ENCODE assay signal across 8 mouse cellular contexts in the genomic region with DNA sequence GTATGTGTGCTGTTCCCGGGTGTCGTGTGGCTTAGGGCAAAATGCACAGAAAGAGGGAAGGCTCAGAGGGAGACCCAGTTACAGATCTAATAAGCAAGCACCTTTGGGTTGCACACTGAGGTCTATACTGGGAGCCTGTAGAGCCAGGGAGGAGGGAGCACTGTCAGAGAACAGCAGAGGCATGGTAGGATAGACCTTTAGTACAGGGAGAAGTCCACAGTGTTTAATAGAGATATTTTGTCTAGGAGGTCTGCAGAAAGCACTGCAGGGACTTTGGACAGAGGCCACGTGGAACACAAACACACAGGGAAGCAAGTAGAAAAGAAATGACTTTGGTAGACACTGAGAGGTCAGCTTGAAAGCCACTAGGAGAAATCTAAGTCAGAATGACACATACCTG. TPM values are rescaled to one million over a fixed set of nuclear protein-coding genes. Genes with fewer than 3 reads are reported as not detected.
DNase-seq lines count a peak whose midpoint lies in the region; ATAC-seq lines count a peak whose summit lies in the region.

No protein-coding gene starts in this region.

- no peaks in the 10 kb centered on the region for H3K36me3 ChIP-seq in lung, embryonic 16.5 days (ENCODE audit: control insufficient read depth, insufficient read depth, low read length)
- no peaks in the 10 kb centered on the region for H3K36me3 ChIP-seq in hindbrain, embryonic 16.5 days (ENCODE audit: control insufficient read depth, insufficient read depth, low read length)
- H3K36me3 ChIP-seq in limb, embryonic 12.5 days = no peaks in the 10 kb centered on the region
- no peaks in the 10 kb centered on the region for H3K36me3 ChIP-seq in stomach, embryonic 14.5 days (ENCODE audit: control insufficient read depth, insufficient read depth, low read length)

- 9% methylated on average over 3 of the region's 3 CpGs for WGBS in lung, embryonic 16.5 days
- 29% methylated on average over 3 of the region's 3 CpGs for WGBS in hindbrain, embryonic 16.5 days
- WGBS in limb, embryonic 12.5 days = 12% methylated on average over 3 of the region's 3 CpGs
- WGBS in stomach, embryonic 14.5 days = 11% methylated on average over 3 of the region's 3 CpGs

- peak overlapping the region; percentile 78 for H3K4me2 ChIP-seq in lung, embryonic 16.5 days (ENCODE audit: low read depth, low read length)
- peak overlapping the region; percentile 58 for H3K4me2 ChIP-seq in hindbrain, embryonic 16.5 days (ENCODE audit: low read length)
- peak overlapping the region; percentile 76 for H3K4me2 ChIP-seq in limb, embryonic 12.5 days
- H3K4me2 ChIP-seq in stomach, embryonic 14.5 days (replicated peaks; ENCODE audit: low read depth, low read length) = peak overlapping the region; percentile 82

- H3K4me1 ChIP-seq in lung, embryonic 16.5 days (replicated peaks; ENCODE audit: control insufficient read depth, insufficient read depth, low read length) = peaks cover 16% of the 10 kb centered on the region
- H3K4me1 ChIP-seq in hindbrain, embryonic 16.5 days (ENCODE audit: control insufficient read depth, insufficient read depth, low read depth, low read length) = peaks cover 3% of the 10 kb centered on the region; the same call in 1 of the 2 replicates
- peaks cover 16% of the 10 kb centered on the region for H3K4me1 ChIP-seq in limb, embryonic 12.5 days (replicated peaks)
- H3K4me1 ChIP-seq in stomach, embryonic 14.5 days (ENCODE audit: control insufficient read depth, insufficient read depth, low read length) = peaks cover 16% of the 10 kb centered on the region

- no peaks in the 10 kb centered on the region for H3K27me3 ChIP-seq in lung, embryonic 16.5 days (ENCODE audit: control insufficient read depth, insufficient read depth, low read depth, low read length)
- no peaks in the 10 kb centered on the region for H3K27me3 ChIP-seq in hindbrain, embryonic 16.5 days (replicated peaks; ENCODE audit: control insufficient read depth, insufficient read depth, low read length)
- no peaks in the 10 kb centered on the region for H3K27me3 ChIP-seq in limb, embryonic 12.5 days
- H3K27me3 ChIP-seq in stomach, embryonic 14.5 days (ENCODE audit: control insufficient read depth, insufficient read depth, low read length) = no peaks in the 10 kb centered on the region

- DNase-seq in lung, postnatal 4 days = no peak
- no peak for DNase-seq in cerebellum, adult 11 months
- DNase-seq in natural killer cell, adult 2 months (ENCODE audit: low spot score in 2 of 2) = no peak

- H3K9me3 ChIP-seq in lung, embryonic 16.5 days (ENCODE audit: control insufficient read depth, low read length) = no peaks in the 10 kb centered on the region
- H3K9me3 ChIP-seq in hindbrain, embryonic 16.5 days (ENCODE audit: control insufficient read depth, low read length) = no peaks in the 10 kb centered on the region
- no peaks in the 10 kb centered on the region for H3K9me3 ChIP-seq in limb, embryonic 12.5 days
- no peaks in the 10 kb centered on the region for H3K9me3 ChIP-seq in stomach, embryonic 14.5 days (ENCODE audit: control insufficient read depth, low read depth, low read length)

- H3K27ac ChIP-seq in lung, embryonic 16.5 days (ENCODE audit: low read length) = peak overlapping the region; percentile 89
- no peak overlapping the region for H3K27ac ChIP-seq in hindbrain, embryonic 16.5 days (ENCODE audit: low read depth, low read length)
- peak overlapping the region; percentile 90 for H3K27ac ChIP-seq in limb, embryonic 12.5 days
- peak overlapping the region; percentile 84 for H3K27ac ChIP-seq in stomach, embryonic 14.5 days (ENCODE audit: low read length)

- no peak for ATAC-seq in lung, embryonic 16.5 days (ENCODE audit: low read depth)
- 0 out of 2 replicates have a peak, but pooled peaks have one; percentile 3 for ATAC-seq in hindbrain, embryonic 16.5 days
- no peak for ATAC-seq in limb, embryonic 12.5 days (ENCODE audit: insufficient number of reproducible peaks, insufficient read depth, low FRiP score, low TSS enrichment, low read depth)
- ATAC-seq in stomach, embryonic 14.5 days (ENCODE audit: insufficient number of reproducible peaks, insufficient read depth, low FRiP score, low read depth) = no peak
- ATAC-seq in granulocyte monocyte progenitor cell, adult 5-6 weeks (replicated peaks; ENCODE audit: poor library complexity, severe bottlenecking) = no peak

- peak overlapping the region; percentile 64 for H3K4me3 ChIP-seq in lung, embryonic 16.5 days (ENCODE audit: low read length)
- H3K4me3 ChIP-seq in hindbrain, embryonic 16.5 days (ENCODE audit: low read length) = no peak overlapping the region
- peak overlapping the region; percentile 50 for H3K4me3 ChIP-seq in limb, embryonic 12.5 days (replicated peaks)
- peak overlapping the region; percentile 48; the same call in 1 of the 2 replicates for H3K4me3 ChIP-seq in stomach, embryonic 14.5 days (ENCODE audit: low read depth, low read length)

- H3K9ac ChIP-seq in lung, embryonic 16.5 days (ENCODE audit: low read length) = 0 out of 2 replicates have a peak overlapping the region, but pooled peaks have one; percentile 2
- 0 out of 2 replicates have a peak overlapping the region, but pooled peaks have one; percentile 8 for H3K9ac ChIP-seq in hindbrain, embryonic 16.5 days (ENCODE audit: low read depth, low read length)
- 0 out of 2 replicates have a peak overlapping the region, but pooled peaks have one; percentile 4 for H3K9ac ChIP-seq in limb, embryonic 12.5 days (replicated peaks)
- H3K9ac ChIP-seq in stomach, embryonic 14.5 days (replicated peaks; ENCODE audit: low read depth, low read length) = peak overlapping the region; percentile 21; the same call in 1 of the 2 replicates

RNA-seq across cellular contexts. Expression of gene Cdc42ep5, which starts 0.6 kb away (rescaled TPM):
- polyA plus RNA-seq in lung, embryonic 16.5 days (2015; fragmentation: Nextera tagmentation; extraction: Ambion mirVana) = 46.2 and 49.2 TPM in 2 replicates
- 8.5 and 9.7 TPM in 2 replicates for polyA plus RNA-seq in hindbrain, embryonic 16.5 days (2015; fragmentation: Nextera tagmentation; extraction: Ambion mirVana)
- 40.3 and 47.9 TPM in 2 replicates for polyA plus RNA-seq in limb, embryonic 12.5 days (2016; fragmentation: Nextera tagmentation; extraction: Ambion mirVana)
- polyA plus RNA-seq in stomach, embryonic 14.5 days (2014; fragmentation: Nextera tagmentation; extraction: Ambion mirVana) = 71.6 and 76.7 TPM in 2 replicates
- total RNA-seq in granulocyte monocyte progenitor cell, adult 5-6 weeks (2014; fragmentation: Nextera tagmentation) = not detected in 2 replicates
- total RNA-seq in granulocyte monocyte progenitor cell, adult 5-6 weeks (2017) = 0.21 TPM in 1 of 2 replicates, not detected in the other

RNA-seq across cellular contexts. Expression of gene Leng9, which starts 15.1 kb away (rescaled TPM):
- polyA plus RNA-seq in lung, embryonic 16.5 days (2015; fragmentation: Nextera tagmentation; extraction: Ambion mirVana) = 5.0 and 5.5 TPM in 2 replicates
- polyA plus RNA-seq in hindbrain, embryonic 16.5 days (2015; fragmentation: Nextera tagmentation; extraction: Ambion mirVana) = 6.0 and 6.8 TPM in 2 replicates
- 2.3 and 3.2 TPM in 2 replicates for polyA plus RNA-seq in limb, embryonic 12.5 days (2016; fragmentation: Nextera tagmentation; extraction: Ambion mirVana)
- polyA plus RNA-seq in stomach, embryonic 14.5 days (2014; fragmentation: Nextera tagmentation; extraction: Ambion mirVana) = 1.9 and 3.9 TPM in 2 replicates
- total RNA-seq in granulocyte monocyte progenitor cell, adult 5-6 weeks (2014; fragmentation: Nextera tagmentation) = 0.32 TPM in 1 of 2 replicates, not detected in the other
- 1.4 and 2.0 TPM in 2 replicates for total RNA-seq in granulocyte monocyte progenitor cell, adult 5-6 weeks (2017)

RNA-seq across cellular contexts. Expression of gene Leng8, which starts 28.4 kb away (rescaled TPM):
- 54.0 and 56.1 TPM in 2 replicates for polyA plus RNA-seq in lung, embryonic 16.5 days (2015; fragmentation: Nextera tagmentation; extraction: Ambion mirVana)
- 57.4 and 75.4 TPM in 2 replicates for polyA plus RNA-seq in hindbrain, embryonic 16.5 days (2015; fragmentation: Nextera tagmentation; extraction: Ambion mirVana)
- polyA plus RNA-seq in limb, embryonic 12.5 days (2016; fragmentation: Nextera tagmentation; extraction: Ambion mirVana) = 62.2 and 80.5 TPM in 2 replicates
- 58.7 and 62.3 TPM in 2 replicates for polyA plus RNA-seq in stomach, embryonic 14.5 days (2014; fragmentation: Nextera tagmentation; extraction: Ambion mirVana)
- 69.9 and 91.7 TPM in 2 replicates for total RNA-seq in granulocyte monocyte progenitor cell, adult 5-6 weeks (2014; fragmentation: Nextera tagmentation)
- 18.0 and 26.4 TPM in 2 replicates for total RNA-seq in granulocyte monocyte progenitor cell, adult 5-6 weeks (2017)

RNA-seq across cellular contexts. Expression of gene Ttyh1, which starts 46.1 kb away (rescaled TPM):
- 2.1 and 2.9 TPM in 2 replicates for polyA plus RNA-seq in lung, embryonic 16.5 days (2015; fragmentation: Nextera tagmentation; extraction: Ambion mirVana)
- 204 and 239 TPM in 2 replicates for polyA plus RNA-seq in hindbrain, embryonic 16.5 days (2015; fragmentation: Nextera tagmentation; extraction: Ambion mirVana)
- 1.6 and 1.9 TPM in 2 replicates for polyA plus RNA-seq in limb, embryonic 12.5 days (2016; fragmentation: Nextera tagmentation; extraction: Ambion mirVana)
- 8.2 TPM in 2 replicates for polyA plus RNA-seq in stomach, embryonic 14.5 days (2014; fragmentation: Nextera tagmentation; extraction: Ambion mirVana)
- total RNA-seq in granulocyte monocyte progenitor cell, adult 5-6 weeks (2014; fragmentation: Nextera tagmentation) = not detected in 2 replicates
- 0.09 and 0.52 TPM in 2 replicates for total RNA-seq in granulocyte monocyte progenitor cell, adult 5-6 weeks (2017)
